Mouse (Mus musculus): ENCODE results near the gene Eif4ebp2.
A peak's percentile ranks its signal among the peaks of the same experiment; 100 is the strongest.

The Eif4ebp2 gene

DNA sequence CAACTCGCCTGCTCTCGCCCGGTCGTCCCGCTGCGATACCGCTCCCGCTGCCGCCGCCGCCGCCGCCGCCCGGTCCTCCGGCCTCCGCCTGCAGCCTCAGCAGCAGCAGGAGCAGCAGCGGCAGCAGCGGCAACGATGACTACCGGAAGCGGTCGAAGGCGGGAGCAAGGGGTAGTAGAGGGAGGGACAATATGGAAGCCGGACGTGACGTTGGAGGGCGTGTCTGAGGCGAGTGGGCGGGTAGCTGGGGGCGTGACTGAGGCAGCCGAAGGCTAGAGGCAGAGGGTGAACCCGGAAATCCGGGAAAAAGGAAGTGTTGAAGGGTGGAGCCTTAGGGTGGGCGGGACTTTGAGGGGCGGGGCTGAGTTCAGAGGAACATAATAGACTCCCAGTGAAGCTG is at the start of gene Eif4ebp2:
Gene Eif4ebp2 (minus strand): TSS at position 17 of the 400 bp plus-strand sequence.
- peak; percentile 96 to 99 for DNase-seq

DNA sequence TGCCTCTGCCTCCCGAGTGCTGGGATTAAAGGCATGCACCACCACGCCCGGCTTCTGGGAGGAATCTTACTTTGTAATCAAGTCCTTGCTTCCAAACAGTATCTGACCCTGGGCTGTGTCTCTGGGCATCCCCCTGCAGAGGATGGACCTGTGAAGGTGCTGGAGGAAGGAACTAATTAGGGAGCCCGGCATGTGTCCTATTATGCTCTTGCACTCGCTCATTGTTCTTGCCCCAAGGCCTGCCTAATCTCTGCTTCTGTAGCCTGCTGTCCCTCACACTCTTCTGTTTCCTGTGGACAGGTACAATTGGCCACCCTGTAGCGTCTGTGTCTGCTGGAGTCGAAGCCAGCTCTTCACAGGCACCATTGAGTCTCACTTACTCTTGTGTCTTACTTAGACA is 48.3 kb upstream of the Eif4ebp2 start:
- DNase-seq: no peak

DNA sequence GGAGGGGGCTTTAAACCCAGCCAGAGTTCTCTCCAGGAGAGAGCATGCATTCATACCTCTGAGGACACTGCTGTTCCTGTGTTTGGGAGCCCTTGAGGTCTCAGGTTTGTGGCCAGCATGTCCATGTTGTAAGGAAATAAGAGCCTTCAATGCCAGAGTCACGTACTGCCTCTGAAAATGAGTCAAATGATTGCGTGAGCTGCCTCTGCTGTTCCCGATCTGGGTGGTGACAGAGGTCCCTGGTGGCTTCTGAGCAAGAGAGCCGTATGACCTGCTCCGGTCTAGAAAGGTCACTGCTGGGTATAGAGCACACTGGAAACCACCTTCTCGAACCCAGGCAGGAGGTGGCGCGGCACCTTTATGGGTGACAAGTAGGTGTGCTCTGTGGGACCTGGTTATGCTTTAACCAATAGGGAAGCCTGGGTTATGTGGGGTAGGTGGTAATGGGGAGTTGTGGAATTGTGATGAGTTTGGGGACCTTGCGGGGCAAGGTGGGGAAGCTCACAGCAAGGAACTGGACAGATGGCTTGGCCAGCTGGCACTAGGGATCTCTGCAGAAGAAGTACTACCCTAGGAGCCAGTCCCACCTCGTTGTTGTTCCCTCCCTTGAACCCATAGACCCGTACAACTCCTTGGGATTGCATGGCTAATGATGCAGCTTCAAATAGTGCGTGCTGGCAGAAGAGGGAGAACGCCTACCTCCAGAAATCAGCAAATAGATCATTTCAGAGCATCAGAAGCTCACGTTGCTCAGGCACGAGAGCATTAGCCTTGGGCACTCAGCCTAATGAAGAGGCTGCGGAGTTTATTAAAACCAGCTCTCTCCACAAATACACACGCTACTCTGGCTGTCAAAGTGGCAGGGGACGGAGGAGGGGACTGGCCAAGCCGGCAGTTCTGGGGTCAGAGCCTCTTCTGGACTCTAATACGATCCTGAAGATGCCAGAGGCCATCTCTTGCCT is 47.3 kb upstream of the Eif4ebp2 start:
- DNase-seq: peak; percentile 50 to 51

DNA sequence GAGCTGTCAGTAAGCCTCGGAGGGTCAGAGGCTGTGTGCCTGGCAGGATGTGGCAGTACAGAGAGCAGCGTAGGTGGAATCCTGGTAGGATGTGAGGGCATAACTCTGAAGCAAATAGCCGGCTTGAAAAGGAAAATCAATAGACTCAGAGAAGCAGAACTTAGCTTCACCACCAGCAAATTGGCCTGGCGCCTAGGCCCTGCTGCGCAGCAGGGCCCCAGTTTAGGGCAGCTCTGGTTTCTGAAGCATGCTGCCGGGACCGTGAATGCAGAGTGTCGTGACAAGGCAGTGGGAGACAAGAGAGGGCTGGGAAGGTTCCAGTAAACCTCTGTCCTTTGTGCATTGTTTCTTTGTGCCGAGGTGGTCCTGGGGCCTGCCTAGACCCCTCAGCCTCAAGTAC is 43.8 kb upstream of the Eif4ebp2 start:
- DNase-seq: no peak

DNA sequence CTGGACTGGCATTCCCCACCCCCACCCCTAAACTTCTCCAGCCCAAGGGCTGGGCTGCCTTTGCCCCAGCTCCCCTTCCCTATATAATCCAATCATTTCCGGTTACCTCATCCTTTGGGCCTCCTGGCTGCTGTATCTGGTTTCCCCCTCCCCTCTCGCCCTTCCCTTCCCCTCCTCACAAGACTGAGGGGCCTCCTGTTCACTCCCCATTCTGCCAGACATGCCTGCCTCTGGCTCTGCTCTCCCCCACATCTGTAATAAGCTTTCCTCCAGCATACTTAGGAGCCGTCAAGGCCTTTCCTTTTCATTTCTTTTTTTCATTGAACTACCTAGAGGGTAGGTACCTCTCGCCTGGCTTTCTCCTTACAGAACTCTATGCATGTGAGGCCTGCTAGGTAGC is 43.0 kb upstream of the Eif4ebp2 start:
- no peak for DNase-seq

DNA sequence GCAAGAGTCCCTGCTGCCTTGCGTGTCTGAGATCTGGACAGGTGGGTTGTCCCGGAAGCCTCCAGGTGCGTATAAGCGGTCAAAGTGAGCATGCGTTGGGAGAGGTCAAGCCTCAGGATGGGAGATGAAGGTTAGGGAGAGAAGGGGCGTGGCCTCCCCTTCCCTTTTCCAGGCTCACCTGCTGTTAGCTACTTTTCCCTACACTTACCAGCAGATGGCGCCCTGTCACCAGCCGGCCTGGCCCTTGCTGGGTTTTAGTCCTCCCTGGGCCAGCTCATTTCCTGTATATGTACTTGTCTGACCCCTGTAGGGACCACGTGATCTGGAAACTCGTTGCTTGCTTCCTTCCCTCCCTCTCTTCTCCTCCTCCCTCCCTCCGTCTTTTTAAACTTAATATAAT is 39.6 kb upstream of the Eif4ebp2 start:
- peak; percentile 80 to 83 for DNase-seq

DNA sequence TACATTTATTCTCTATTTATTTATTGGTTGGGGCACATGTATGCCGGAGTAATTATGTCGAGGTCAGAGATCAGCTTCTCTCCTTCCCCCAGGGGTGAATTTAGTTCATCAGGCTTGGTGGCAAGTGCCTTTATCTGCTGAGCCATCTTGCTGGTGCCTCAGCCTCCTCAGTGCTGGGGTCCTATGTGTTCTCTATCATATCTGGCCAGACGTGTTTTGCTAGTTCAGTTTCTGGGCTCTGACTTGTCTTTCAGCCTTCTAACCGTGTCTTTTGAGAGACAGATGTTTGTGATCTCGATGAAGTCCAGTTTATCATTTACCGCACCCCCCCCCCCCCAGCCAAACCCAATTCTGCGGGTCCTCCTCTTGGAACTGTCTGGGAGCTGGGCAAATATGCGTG is 39.1 kb upstream of the Eif4ebp2 start:
- no peak for DNase-seq

DNA sequence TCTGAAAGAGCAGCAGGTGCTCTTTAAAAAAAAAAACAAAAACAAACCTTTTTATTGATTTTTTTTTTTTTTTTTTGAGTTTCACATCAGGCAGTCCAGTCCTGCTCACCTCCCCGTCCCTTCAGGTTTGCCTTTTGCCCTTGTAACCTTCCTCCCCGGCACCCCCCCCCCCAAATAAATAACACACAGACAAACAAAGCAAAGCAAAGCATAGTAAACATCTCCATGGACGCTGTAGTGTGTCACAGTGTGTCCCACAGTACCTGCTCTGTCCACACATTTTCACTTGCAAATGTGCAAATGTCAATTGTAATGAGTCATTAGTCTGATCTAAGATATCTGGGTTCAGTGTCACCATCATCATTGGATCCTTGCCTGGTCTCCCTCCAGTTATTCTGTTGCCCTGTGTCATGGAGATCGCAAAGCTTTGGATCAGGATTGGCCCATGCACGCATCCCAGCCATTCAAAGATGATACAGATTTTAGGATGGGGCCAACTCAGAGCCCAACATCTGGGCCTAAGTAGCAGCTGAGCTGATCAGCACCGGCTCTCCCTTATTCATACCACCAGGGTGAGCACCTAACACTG is 36.2 kb upstream of the Eif4ebp2 start:
- no peak for DNase-seq

DNA sequence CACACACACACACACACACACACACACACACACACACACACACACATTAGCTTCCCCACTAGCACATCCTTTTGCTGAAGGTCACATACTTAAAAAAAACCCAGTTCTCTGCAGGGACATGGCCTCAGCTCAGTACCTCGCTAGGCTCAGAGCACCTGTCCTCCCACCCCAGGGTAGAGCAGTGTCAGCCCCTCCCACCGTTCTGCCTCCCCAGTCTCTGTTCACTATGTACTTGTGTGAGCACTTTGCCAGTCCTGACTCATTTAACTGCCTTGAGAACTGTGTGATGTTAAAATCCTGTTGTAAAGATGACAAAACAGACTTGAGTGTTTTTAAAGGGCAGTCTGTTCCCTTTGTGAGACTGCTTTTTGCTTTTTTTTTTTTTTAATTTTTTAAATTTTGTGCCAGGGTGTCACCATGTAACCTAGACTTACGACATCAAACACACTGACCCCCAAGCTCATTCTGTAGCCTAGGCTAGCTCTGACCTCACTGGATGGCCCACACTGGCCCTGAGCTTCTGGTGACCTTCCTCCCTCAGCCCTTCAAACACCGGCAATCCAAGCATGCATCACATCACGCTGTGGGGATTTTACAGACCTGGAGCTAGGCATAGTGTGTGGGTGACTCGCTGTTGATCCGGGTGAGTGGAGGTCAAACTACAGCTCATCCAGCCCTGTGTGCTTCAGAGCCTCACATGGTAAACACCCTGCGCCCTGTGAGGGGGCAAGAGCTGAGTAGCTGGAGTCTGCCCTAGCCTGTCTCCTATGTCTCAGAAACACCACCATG is 34.3 kb upstream of the Eif4ebp2 start:
- DNase-seq: no peak

DNA sequence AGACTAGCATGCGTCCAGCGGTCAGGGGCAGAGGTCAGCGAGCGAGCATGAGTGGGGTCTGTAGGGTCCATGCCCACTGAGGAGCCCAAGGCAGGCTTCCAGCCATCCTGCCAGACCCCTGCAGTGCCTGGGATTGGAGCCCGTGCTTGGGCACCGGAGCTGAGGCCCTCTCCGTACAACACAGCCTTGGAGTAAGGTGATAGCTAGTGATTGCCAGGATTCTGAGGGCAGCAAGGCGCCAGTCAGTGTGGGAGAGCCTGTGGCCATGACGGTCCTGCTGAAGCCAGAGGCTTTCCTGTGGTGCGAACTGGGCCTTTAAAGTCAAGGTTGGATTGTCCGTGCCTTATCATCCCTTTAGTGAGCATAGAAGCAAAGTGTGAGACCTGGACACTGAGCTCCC is 32.3 kb upstream of the Eif4ebp2 start:
- peak in 1 of 2 experiments; percentile 21 for DNase-seq

DNA sequence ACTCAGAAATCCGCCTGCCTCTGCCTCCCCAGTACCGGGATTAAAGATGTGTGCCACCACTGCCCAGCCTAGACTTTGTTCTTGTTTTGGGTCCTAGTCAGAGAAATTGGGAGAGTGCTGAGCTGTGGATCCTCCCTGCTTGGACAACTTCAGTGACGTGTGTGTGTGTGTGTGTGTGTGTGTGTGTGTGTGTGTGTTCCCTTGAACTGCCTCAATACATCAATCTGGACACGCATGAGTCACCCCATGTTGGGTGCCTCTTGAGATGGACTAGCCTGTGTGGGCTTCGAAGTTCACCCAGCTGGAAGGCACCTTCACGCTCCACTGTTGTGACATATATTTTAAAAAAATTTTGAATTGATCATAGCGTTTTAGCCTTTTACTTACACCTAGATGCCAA is 30.3 kb upstream of the Eif4ebp2 start:
- no peak for DNase-seq

DNA sequence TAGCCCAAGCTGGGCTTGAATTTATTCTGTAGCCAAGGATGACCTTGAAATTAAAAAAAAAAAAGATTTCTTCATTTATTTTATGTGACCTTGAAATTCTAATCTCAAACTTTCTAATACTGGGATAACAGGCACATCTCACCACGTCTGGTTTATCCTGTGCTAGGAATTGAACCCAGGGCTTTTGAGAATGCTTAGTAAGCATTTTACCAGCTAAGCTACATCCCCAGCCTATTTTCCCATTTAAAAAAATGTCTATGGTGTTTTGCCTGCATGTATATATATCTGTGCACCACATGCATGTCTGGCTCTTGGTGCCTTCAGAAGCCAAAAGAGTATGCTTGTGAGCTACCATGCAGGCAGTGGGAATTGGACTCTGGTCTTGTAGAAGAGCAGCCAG is 28.0 kb upstream of the Eif4ebp2 start:
- DNase-seq: no peak

DNA sequence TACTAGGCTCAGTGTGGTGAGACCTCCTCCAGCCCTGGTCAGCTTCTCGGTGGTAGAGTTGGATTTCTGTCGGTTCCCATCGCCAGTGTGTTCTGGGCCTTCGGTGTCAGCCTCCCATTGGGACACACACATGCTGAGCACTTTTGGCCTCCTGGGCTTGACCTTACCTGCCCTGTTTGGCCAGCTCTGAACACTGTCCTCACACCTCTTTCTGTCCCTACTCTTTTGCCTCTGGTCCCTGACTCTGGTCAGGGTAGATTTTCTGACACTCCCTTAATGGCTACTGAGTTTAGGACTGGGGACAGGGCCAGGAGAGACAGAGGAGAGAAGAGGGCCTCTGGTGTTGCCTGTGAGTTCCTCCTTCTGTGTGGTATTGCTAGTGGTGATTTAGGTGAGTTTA is 27.5 kb upstream of the Eif4ebp2 start:
- no peak for DNase-seq

DNA sequence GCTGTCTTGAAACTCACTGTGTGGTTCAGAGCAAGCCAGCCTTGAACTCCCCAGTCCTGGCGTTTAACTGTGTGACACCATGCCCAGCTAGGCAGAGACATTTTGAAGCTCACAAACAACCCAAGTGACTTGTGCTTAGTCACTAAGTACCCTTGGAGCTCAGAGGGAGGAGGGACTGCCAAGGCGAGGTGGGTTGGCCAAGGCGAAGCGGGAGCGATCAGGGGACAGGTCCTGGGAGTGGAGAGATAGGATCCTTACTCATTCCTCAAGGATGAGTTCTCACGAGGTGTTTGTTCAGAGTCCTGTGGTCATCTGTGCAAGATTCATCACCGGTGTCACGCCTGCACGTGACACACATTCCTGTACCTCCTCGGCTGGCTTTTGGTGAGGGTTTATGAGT is 27.0 kb upstream of the Eif4ebp2 start:
- no peak for DNase-seq

DNA sequence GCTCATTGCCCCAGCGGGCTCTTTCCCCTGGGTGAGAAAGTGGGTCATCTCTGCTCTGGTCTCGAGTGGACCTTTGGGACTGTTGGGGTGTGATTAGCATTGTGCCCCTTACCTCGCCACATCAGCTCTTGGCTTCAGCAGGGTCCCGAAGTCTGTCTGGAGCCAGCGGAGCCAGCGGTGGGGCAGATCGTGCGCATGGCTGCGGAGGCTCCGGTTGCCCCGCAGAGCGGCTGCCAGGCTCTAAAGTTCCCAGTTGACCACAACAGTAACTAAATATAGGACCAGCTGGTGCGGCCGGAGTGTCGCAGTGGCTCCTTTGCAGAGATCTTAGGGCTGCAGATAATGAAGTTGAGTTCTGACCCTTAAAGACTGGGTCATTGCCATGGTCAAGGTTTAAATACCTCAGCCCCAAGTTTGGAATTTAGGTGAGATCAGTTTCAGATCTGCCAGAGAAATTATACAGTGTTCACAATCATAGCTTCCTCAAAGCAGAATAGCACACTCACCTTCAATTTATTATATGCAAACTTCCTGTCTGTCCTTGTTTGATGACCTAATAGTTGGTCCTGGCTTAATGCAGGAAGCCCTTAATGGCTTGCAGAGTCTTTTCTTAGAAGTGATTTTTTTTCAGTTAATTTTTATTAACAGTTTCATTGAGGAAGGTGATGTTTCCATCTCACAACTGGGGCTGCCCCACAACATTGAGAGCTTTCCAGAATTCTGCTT is 24.1 kb upstream of the Eif4ebp2 start:
- DNase-seq: no peak

DNA sequence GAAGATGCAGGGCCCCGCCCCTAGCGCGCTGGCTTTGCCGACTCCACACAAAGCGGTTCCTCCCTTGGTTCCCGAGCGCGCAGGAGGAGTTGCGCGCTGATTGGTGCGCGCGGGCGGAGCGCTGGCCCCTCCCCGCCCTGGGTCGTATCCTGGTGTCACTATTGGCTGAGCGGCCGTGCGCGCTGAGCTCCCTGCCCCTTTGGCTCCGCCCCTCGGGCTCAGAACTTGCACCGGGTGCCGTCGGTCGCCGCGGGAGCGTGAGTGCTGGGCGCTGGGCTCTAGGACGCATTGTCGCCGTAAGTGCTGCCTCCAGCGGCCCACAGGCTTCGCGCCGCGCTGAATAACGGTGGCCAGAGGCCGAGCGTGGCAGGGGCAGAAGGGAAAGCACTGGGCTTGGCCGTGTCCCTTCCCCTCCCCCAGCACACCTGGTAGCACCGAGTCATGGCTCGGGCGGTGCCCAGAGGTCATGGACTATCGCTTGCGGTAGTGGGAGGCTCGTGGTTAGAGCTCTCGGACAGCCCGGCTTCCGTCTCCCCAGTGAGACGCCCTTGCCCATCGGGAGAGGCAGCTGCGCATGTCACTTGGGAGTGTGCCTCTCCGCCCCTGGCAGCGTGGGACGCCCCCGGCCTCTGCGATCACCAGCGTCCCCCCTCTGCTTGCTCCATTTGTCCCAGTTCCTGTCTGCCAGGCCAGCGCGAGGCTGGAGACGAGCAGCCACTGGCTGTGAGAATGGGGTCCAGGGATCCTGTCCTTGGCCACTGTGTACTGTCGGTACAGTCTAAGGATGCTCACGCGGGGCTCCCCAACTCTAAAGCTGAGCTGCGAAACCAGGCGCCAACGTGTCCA is 23.4 kb upstream of the Eif4ebp2 start, which contains the start of gene Lrrc20:
Gene Lrrc20 (plus strand): TSS at position 208 of the 846 bp plus-strand sequence.
- peak; percentile 96 to 97 for DNase-seq

DNA sequence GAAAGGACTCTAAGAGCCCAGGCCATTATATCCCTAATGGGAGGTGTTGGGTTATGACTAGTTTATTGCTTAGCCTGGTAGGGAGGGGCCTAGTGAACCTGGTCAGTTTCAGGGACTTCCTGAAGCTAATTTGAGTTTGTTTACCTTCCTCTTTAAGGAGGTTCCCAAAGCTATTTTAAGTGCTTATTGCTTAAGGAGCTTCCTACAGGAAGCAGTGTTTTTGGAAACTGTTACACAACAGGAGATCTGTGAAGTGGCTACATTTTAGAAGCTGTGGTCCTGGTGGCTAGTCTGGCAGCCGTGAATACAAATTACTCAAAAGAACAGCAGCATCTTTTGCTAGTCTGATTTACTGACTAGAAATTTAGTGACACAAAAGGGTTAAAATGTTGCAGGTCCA is 21.9 kb upstream of the Eif4ebp2 start:
- no peak for DNase-seq

DNA sequence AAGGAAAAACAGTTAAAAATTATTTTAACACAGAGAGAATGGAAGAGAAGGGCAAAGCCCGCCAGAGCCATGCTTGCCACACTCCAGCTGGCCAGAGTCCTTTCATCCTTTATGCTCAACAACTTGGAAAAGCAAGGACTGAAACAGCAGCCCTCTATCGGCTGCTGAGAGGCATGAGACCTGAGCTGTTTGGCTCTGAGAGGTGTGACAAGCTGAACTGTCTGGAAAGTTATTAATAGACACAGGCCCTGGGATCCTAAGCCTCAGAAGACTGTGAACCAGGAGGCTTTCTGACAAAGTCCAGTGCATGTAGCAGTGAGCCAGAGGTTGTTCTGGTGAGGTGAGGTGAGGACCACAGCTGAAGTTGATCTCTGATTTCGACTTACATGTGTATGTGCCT is 21.2 kb upstream of the Eif4ebp2 start:
- DNase-seq: no peak

DNA sequence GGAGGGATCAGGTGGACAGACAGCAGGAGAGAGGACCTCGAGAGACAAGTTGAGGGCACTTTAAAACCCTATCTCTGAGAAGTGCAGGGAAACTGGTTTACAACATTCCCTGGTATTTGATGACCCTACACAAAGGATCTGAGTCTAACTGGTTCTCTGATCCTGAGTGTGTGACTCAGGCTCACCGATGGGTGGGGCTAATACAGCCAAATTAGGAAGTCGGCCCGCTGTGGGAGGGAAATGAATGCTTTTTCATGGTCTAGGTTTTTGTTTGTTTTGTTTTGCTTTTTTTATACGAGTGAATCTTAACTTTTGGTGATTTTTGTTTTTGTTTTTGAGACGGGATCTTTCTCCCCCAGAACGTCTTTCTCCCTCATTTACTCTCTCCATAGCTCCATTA is 16.4 kb upstream of the Eif4ebp2 start:
- DNase-seq: no peak

DNA sequence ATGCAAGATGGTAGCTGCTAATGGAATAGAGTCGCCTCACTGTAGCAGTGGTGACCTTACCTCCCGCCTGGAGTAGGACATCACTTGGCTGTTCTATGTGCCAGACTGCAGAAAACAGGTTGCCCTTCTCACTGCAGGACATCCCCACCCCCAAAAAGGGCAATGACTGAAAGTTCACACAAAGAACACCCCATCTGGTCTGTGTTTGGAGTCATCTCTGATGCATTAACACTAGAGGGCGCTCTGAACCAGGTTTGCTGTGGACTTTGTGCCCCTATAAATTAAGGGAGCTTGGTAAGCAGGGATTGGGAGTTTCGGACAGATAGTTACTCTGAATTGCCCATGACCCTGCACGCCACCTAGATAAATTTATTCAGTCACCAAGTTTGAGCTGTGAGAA is 14.4 kb upstream of the Eif4ebp2 start:
- peak; percentile 41 to 51 for DNase-seq

DNA sequence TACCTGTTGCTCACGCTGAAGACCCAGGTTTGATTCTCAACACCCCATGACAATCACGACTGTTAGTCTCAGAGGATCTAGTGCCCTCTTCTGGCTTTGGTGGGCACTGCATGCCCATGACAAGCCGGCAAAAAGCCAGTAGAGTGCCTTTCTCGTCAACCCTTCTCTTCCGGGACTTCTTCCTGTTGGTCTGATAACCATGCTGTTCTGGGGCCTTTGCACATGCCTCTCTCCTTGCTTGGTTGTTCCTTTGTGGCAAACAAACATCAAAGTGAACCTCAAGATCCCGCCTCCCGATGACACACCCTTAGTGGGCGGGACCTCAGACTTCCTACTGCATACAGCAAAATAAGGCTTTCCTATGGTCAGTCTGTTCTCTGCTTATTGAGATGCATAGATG is 13.8 kb upstream of the Eif4ebp2 start:
- no peak for DNase-seq

DNA sequence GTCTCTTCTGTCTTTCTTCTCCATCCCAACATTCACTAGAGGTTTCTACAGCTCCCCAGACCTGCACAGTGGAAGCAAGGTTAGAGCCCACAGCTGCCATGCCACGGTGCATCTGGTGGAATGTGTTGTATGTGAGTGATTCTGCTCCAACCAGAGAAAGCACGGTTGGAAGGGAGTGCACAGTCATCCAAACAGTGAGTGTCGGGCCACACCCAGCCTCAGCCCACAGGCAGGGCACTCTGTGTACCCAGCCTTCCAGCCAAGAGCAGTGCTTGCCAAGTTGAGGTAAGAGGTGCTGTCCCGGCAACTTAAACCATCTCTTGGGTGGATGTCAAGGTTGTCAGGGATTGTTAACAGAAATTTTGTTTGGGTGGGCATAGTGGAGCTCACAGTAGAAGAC is 12.5 kb upstream of the Eif4ebp2 start:
- no peak for DNase-seq

Measured in cerebellum, adult 18-20 months (tissue).